Mouse (Mus musculus) kidney, adult 18-20 months (tissue): ENCODE measurements around the gene Asprv1.

Experiments used
- DNase-seq: peaks from one replicate; pipeline ENCODE4 v3.0.0; 2021

The Asprv1 gene

GRCm38 (mm10) chr6:86623201-86623600 is 4.8 kb upstream of the Asprv1 start:
- DNase-seq, result no peak

- DNase-seq, result no peak
Measured at GRCm38 (mm10) chr6:86624074-86625030, 3.6 kb upstream of the Asprv1 start.

GRCm38 (mm10) chr6:86630141-86630540 is 2.2 kb downstream of the Asprv1 start:
- DNase-seq, result no peak

DNA sequence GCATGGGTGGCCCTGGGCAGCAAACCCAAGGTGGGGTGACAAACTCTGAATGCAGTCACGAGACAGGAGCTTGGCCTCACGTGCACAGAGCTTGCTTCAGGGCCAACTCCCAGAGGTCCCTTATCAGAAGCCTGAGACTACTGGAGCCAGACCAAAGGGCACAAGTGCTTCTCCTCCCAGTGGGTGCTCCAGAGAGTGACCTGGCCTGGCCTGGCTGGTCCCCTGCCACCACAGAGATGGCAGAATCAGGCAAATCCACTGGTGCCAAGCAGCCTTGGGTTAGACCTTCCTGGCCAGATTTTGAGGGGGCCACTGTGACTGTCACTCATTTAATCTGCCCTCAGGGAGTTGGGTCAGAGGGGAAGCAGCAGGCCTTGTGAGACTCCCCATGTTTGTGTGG is 8.5 kb downstream of the Asprv1 start:
- DNase-seq, result no peak

GRCm38 (mm10) chr6:86637171-86637835 is 9.3 kb downstream of the Asprv1 start:
- DNase-seq, result no peak

DNA sequence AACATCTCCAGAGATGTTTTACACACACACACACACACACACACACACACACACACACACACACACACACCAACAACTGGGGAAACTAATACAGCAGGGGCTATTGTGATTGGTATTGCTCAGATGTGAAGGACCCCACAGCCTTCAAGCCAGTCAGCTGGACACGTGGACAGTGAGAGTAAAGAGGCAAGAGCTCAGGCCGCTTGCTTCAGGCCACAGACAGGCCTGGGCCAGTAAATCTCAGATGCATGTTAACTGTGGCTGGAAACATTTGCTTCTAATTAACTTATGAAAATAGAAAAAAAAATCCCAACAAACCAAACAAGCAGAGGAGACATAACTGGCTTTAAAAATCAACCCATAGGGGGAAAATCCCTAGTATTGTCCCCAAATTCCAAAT is 9.9 kb downstream of the Asprv1 start:
- DNase-seq, result no peak

- no peak for DNase-seq
Measured at GRCm38 (mm10) chr6:86638434-86638833, 10.5 kb downstream of the Asprv1 start.

DNA sequence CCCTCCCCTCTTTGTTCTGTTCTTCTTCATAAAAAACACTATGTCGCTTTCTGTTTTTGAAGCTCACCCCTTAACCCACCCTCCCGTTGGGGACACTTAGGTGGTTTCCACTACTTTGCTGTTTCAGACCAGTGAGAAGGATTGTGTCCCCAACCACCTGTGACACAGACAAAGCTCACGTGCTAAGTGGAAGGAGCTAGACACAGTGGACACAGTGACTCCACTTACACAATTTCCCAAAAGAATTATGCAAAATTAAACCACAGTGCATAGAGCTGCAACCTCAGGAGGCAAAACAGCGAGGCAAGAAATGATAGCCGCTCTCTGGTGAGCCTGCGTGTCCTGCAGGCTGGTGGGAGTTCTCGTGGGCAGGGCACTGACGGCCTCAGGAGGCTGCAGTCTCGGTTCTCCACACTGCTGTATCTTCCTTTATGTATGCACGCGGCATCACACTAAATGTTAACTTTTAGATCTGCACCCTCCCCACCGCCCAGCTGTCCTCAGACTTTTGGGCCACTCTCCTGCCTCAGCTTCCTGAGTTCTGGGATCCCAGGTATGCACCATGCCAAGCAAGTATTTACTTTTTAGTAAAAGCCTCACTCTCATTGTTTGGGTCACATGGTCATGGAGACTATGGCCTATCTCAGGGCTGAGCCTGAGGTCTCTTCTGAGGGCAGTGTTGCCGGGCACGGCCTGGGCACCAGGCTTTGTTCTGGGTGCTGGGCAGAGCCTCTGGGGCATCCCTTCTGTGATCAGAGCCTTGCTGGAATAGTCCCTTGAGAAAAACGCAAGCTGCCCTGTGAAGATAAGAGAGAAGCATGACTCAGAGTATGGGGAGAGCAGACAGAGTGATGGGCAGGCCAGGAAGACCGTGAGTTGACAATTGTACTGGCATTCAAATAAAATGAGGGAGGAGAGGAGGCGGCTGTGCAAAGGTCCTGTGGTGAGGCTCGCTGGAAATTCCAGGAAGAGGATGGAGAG is 11.5 kb downstream of the Asprv1 start:
- DNase-seq, result no peak

GRCm38 (mm10) chr6:86640161-86640560 is 12.2 kb downstream of the Asprv1 start:
- DNase-seq, result no peak

- no peak for DNase-seq
Measured at GRCm38 (mm10) chr6:86640776-86641175, 12.8 kb downstream of the Asprv1 start.

DNA sequence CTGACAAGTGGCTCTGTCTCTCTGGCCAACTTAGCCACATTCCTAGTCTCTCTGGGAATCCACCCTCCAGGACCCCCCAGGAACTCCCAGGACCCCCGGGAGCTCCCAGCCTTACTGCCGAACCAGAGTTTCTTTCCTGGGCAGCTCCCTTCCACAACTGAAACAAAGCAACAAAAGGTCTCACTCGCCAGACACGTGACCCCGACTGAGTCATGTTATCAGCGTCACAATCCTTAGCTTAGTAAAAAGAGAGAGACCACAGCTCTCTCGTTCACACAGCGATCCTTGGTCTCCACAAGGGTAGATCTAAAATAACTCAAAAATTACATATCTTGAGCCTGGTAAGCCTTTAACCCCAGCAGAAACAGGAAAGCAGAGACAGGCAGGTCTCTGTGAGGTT is 13.8 kb downstream of the Asprv1 start:
- DNase-seq, result no peak

GRCm38 (mm10) chr6:86644775-86645400 is 16.9 kb downstream of the Asprv1 start:
- DNase-seq, result no peak

DNA sequence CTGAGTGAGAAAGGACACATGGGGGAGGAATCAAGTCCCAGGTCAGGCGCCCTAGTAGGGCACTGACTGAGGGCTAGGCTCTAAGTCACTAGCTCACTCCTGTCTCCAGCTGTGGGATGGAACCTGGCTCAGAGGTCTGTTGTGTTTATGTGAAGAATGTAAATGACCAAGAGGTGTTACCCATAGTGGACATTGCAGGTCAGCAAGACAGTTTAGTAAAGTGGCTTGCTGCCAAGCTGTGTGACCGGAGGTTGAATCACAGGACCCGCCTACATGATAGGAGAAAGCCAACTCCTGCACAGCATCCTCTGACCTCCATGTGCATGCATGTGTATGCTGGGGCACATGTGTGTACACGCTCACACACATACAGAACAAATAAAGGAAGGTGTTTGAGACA is 17.6 kb downstream of the Asprv1 start:
- DNase-seq, result no peak

- DNase-seq, result no peak
Measured at GRCm38 (mm10) chr6:86646143-86646542, 18.2 kb downstream of the Asprv1 start.

GRCm38 (mm10) chr6:86653026-86653425 is 25.1 kb downstream of the Asprv1 start:
- no peak for DNase-seq

DNA sequence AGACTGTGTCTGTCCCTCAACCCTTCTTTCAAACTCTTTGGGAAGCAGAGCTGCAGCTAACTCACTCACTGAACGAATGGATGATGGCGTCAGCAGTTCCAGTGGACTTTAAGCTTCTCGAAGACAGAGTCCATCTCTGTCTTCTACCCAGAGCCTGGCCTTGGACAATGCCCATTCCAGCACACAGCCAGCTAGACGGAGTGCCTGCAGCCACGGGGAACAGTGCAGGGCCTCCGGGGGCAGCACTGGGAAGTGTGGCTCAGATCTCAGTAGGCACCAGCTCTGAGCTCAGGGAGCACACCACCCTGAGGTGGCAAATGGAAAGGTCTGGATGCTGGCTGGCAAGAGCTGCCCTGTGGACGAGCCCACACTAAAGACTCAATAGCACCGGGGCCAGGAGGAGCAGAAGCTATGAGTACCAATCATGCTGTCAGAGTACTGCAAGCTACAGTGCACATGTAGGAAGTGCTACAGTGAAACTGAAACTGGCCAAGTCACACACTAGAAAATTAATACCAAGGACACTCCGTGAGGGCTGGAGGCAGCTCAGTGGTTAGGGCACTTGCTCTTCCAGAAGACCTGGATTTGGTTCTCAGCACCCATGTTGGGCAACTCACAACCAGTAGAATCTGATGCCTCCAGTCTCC is 26.4 kb downstream of the Asprv1 start:
- DNase-seq, result peak; percentile 23

DNA sequence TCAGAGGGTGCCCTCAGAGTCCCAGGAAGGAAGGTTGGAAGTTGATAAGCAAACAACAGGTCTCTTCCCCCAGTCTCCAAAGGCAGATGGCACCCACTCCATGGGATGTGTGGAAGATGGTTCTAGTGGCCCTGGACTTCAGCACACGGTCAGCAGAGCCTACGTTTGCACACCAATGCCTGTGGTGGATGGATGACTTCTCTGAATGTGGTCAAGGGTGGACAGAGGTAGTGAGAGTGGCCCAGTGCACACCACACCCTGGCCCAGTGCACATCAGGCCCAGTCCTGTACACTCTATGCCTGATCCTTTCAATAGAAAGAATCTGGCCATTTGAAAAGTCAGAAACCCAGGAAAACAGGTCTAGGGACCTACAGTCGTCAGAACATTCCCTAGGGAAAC is 30.5 kb downstream of the Asprv1 start:
- DNase-seq, result no peak

DNA sequence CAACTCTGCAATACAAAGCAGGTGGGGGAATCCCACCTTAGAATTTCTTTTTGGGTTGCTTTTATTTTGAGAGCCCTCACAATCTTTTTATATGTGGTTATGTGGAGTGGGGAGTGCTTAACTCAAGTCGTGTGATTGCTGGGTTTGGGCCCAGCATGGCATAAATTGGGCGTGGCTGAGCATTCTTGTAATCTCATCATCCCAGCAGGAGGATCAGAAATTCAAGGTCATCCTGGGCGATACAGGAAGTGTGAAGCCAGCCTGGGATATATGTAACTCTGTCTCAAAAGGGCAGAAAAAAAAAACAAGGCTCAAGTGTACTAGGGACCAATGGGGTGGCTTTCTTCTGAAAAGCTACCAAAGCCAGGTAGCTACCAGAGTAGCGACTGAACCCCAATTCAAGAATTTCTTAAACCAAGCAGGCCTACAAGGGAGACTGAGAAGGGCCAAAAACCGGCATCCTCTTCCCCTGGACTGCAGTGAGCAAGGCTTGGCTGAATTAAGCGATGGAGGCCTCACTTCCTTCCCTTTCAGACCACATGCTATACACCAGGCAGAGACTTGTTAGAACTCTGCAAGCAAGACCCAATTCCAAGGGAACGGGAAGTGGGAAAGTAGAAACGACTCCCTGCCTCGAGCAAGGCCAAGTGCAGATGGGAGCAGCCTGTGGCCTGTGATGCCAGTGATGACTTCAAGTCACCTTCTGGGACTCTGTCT is 32.4 kb downstream of the Asprv1 start:
- no peak for DNase-seq

DNA sequence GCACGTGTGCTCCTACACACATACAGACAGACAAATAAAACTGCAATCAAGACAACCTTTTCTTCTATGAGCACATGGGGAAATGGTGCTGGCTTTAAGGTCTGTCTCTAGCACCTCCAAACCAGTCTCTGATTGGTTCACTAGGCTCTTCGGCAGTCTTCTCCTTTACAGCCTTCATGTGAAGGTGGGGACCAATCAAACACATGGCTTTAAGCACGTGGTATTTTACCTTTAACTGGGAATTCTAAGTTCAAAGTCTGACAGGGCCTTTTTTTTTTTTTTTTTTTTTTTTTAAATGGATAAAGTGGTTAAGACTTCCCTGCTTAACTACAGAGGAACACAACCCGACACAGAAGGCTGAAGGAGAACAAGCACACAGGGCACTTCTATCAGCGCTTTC is 37.1 kb downstream of the Asprv1 start:
- DNase-seq, result no peak

GRCm38 (mm10) chr6:86665560-86666307 is 37.8 kb downstream of the Asprv1 start:
- DNase-seq, result peak; percentile 22

DNA sequence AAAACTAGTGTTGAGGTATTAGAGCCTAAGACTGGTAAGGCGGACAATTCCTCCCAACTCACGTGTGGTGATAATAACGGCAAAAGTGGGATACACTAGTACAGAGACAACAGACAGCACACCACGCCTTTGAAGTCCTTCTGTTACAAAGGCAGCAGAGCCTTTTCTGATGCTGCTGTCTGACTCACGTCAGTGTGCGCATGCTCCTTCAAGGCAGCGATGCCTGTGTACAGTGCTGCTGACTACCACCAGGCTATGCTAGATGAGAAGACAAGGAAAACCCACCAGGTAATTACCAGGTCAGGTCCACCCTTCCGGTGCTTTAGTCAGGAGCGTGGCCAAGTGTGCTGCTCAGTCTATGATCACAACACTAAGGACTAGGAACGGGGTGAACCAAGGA is 39.1 kb downstream of the Asprv1 start:
- DNase-seq, result no peak
